Mouse (Mus musculus) liver, postnatal 0 days (tissue): ENCODE data around the gene Hfe2. TPM values are rescaled to one million over a fixed set of nuclear protein-coding genes. Genes with fewer than 3 reads are reported as not detected.
"Not testable (repeated sequence)": the region's sequence is repeated elsewhere in the genome, so short reads cannot be mapped to it uniquely, and the experiment has no call there.

Experiments
- ATAC-seq: fragments of 200-750 bp; cut with Nextera tagmentation; 2 replicates; pipeline ENCODE4 v1.8.0; 2017; ENCODE audit warnings: mild to moderate bottlenecking, moderate library complexity
- DNase-seq: peaks from one replicate; pipeline ENCODE4 v3.0.0-alpha.2; 2016
- H3K27ac ChIP-seq: fragments of 300-500 bp; sonication (generic); 2 replicates; pipeline ENCODE4 v1.5.1; 2014; ENCODE audit warnings: antibody characterized with exemption, moderate library complexity, mild to moderate bottlenecking, low read depth
- H3K27me3 ChIP-seq: fragments of 300-500 bp; sonication (generic); 2 replicates; pipeline ENCODE4 v1.6.1; 2014; ENCODE audit warnings: low read length, control low read depth, mixed read lengths; ENCODE audit not compliant: insufficient read depth
- H3K36me3 ChIP-seq: fragments of 300-500 bp; sonication (generic); replicated peaks from 2 replicates; pipeline ENCODE4 v1.6.1; 2014; ENCODE audit warnings: mild to moderate bottlenecking, control low read depth, low read length, moderate library complexity, mixed read lengths; ENCODE audit not compliant: insufficient read depth
- H3K4me1 ChIP-seq: fragments of 300-500 bp; sonication (generic); 2 replicates; pipeline ENCODE4 v1.6.1; 2014; ENCODE audit warnings: antibody characterized with exemption, mild to moderate bottlenecking, control low read depth; ENCODE audit not compliant: insufficient read depth
- H3K4me2 ChIP-seq: fragments of 300-500 bp; sonication (generic); 2 replicates; pipeline ENCODE4 v1.6.1; 2014; ENCODE audit warnings: low read depth, mild to moderate bottlenecking, low read length, moderate library complexity, mixed read lengths
- H3K4me3 ChIP-seq: fragments of 300-500 bp; sonication (generic); 2 replicates; pipeline ENCODE4 v1.5.1; 2014; ENCODE audit warnings: low read depth, low read length
- H3K9ac ChIP-seq: fragments of 300-500 bp; sonication (generic); replicated peaks from 2 replicates; pipeline ENCODE4 v1.6.1; 2014; ENCODE audit warnings: mild to moderate bottlenecking, moderate library complexity
- H3K9me3 ChIP-seq: fragments of 300-500 bp; sonication (generic); 2 replicates; pipeline ENCODE4 v1.6.1; 2016; ENCODE audit warnings: mild to moderate bottlenecking, control low read depth, low read length, mixed read lengths
- CTCF ChIP-seq: sonication (generic); IDR thresholded peaks from 2 replicates; pipeline ENCODE4 v1.5.1; 2016; ENCODE audit warnings: antibody characterized with exemption, low read depth
- EP300 ChIP-seq: IDR thresholded peaks from 2 replicates; pipeline ENCODE4 v1.6.1; 2016; ENCODE audit warnings: antibody characterized with exemption, low read depth, mild to moderate bottlenecking
- WGBS: fragments of 180-500 bp; shearing (Covaris S2); extraction: QIAGEN DNeasy Blood & Tissue Kit; methylation state at CpG from one replicate; pipeline ENCODE4 v1.1.7; 2014; ENCODE audit not compliant: insufficient replicate concordance; 5-methylcytosine and 5-hydroxymethylcytosine counted together
- polyA plus RNA-seq: library from polyadenylated mRNA; unstranded; fragments of >200 nt; fragmentation: Nextera tagmentation; extraction: Ambion mirVana; gene quantifications from 2 replicates; pipeline ENCODE4 v1.2.1, GENCODE M21; 2015

Hfe2 gene
- polyA plus RNA-seq, 1 experiment from 2014 or later, result 19.2 TPM

GRCm38 (mm10) chr3:96482451-96482850, 42.5 kb upstream of the Hfe2 start:
- Histone ChIP-seq H3K36me3 (no peaks in the 10 kb centered on the region), H3K27me3 (peaks cover 6% of the 10 kb centered on the region; the same call in 1 of the 2 replicates), H3K9me3 (no peaks in the 10 kb centered on the region), H3K4me2 (no peak overlapping the region), H3K4me3 (no peak overlapping the region), H3K9ac (no peak overlapping the region), H3K27ac (no peak overlapping the region), H3K4me1 (peaks cover 7% of the 10 kb centered on the region)
- 87% methylated on average over 13 of the region's 13 CpGs for WGBS
- TF ChIP-seq EP300, result no peak
- no peak for TF ChIP-seq CTCF
- DNase-seq (no peak), ATAC-seq (no peak)

DNA sequence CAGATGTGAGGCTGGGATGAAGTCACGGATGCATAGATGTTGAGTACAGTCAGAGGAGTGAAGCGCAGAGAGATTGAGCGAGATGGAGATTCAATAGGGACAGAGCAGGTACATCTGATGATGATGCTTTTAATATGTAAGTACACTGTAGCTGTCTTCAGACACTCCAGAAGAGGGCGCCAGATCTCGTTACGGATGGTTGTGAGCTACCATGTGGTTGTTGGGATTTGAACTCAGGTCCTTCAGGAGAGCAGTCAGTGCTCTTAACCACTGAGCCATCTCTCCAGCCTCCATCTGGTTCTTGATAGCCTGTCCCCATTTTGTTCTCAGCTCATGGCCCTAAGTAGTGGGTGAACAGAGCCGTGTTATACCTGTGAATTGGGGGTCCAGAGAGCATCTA, 41.9 kb upstream of the Hfe2 start:
- H3K9ac ChIP-seq, H3K9me3 ChIP-seq, H3K36me3 ChIP-seq, H3K27me3 ChIP-seq, ATAC-seq, H3K4me1 ChIP-seq, H3K4me2 ChIP-seq, H3K4me3 ChIP-seq, DNase-seq, H3K27ac ChIP-seq: not testable (repeated sequence)
- TF ChIP-seq CTCF, result peak; percentile 51
- 58% methylated on average over 7 of the region's 7 CpGs for WGBS

DNA sequence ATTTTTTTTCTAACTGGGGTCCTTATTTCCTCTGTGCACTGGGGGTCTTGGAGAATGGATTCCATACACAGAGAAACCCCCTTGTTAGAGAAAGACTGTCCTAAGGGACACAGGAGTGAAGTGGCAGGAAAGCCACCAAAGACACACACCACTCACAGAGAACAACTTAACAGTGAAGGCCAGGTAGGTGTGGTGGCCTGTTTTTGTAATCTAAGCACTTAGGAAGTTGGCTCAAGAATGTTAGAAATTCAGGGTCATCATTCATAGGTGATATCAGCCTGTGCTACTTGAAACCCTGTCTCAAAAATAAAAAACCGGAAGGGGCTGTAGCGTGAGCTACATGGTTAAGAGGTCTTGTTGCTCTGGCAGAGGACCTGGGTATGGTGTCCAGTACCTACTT, 41.0 kb upstream of the Hfe2 start:
- H3K4me3 ChIP-seq, result no peak overlapping the region
- no peaks in the 10 kb centered on the region for H3K36me3 ChIP-seq
- ATAC-seq (no peak), DNase-seq (no peak)
- no peak overlapping the region for H3K4me2 ChIP-seq
- H3K9ac ChIP-seq, result no peak overlapping the region
- peaks cover 9% of the 10 kb centered on the region for H3K4me1 ChIP-seq
- no peaks in the 10 kb centered on the region for H3K9me3 ChIP-seq
- WGBS, result 81% methylated on average over 2 of the region's 2 CpGs
- TF ChIP-seq EP300 (no peak), CTCF (no peak)
- no peaks in the 10 kb centered on the region for H3K27me3 ChIP-seq
- no peak overlapping the region for H3K27ac ChIP-seq

- H3K4me2 ChIP-seq, result no peak overlapping the region; the same call in 1 of the 2 replicates
- no peak overlapping the region for H3K9ac ChIP-seq
- H3K27me3 ChIP-seq, result no peaks in the 10 kb centered on the region
- peaks cover 9% of the 10 kb centered on the region for H3K4me1 ChIP-seq
- no peak overlapping the region for H3K4me3 ChIP-seq
- ATAC-seq, result no peak
- no peak for DNase-seq
- TF ChIP-seq CTCF (no peak), EP300 (no peak)
- no peaks in the 10 kb centered on the region for H3K36me3 ChIP-seq
- no peaks in the 10 kb centered on the region for H3K9me3 ChIP-seq
- 73% methylated on average over 4 of the region's 4 CpGs for WGBS
- H3K27ac ChIP-seq, result no peak overlapping the region
These were observed 40.1 kb upstream of the Hfe2 start for GRCm38 (mm10) chr3:96484921-96485320.

GRCm38 (mm10) chr3:96485361-96485760, 39.6 kb upstream of the Hfe2 start:
- Histone ChIP-seq H3K36me3 (no peaks in the 10 kb centered on the region), H3K4me1 (peaks cover 9% of the 10 kb centered on the region), H3K9me3 (no peaks in the 10 kb centered on the region), H3K4me2 (peak overlapping the region; percentile 44), H3K27ac (no peak overlapping the region), H3K4me3 (no peak overlapping the region), H3K9ac (no peak overlapping the region), H3K27me3 (no peaks in the 10 kb centered on the region)
- WGBS, result 82% methylated on average over 2 of the region's 2 CpGs
- no peak for TF ChIP-seq CTCF
- no peak for TF ChIP-seq EP300
- ATAC-seq, result no peak
- DNase-seq, result no peak

GRCm38 (mm10) chr3:96486064-96486827, 38.7 kb upstream of the Hfe2 start:
- not testable (repeated sequence) for H3K9ac ChIP-seq, DNase-seq, H3K4me3 ChIP-seq, H3K9me3 ChIP-seq, H3K4me2 ChIP-seq, H3K27ac ChIP-seq, H3K36me3 ChIP-seq, H3K27me3 ChIP-seq, H3K4me1 ChIP-seq
- 0% methylated on average over 4 of the region's 34 CpGs for WGBS
- peak; percentile 59 for ATAC-seq

GRCm38 (mm10) chr3:96486828-96487559, 38.0 kb upstream of the Hfe2 start:
- WGBS, result 16% methylated on average over 5 of the region's 38 CpGs
- H3K27ac ChIP-seq, result peak overlapping the region; percentile 98
- DNase-seq, H3K9me3 ChIP-seq, H3K27me3 ChIP-seq, H3K4me1 ChIP-seq, H3K36me3 ChIP-seq: not testable (repeated sequence)
- peak; percentile 57 for ATAC-seq
- H3K9ac ChIP-seq, result peak overlapping the region; percentile 76; the same call in 1 of the 2 replicates
- H3K4me3 ChIP-seq, result peak overlapping the region; percentile 54
- H3K4me2 ChIP-seq, result peak overlapping the region; percentile 82
